Mouse (Mus musculus) neural tube, embryonic 11.5 days (tissue): ENCODE data around the gene Ech1. TPM values are rescaled to one million over a fixed set of nuclear protein-coding genes. Genes with fewer than 3 reads are reported as not detected.

Source experiments
- ATAC-seq: fragments of 200-750 bp; cut with Nextera tagmentation; 2 replicates; pipeline ENCODE4 v1.8.0; 2017; ENCODE audit warnings: moderate number of reproducible peaks, mild to moderate bottlenecking, moderate TSS enrichment, moderate library complexity; ENCODE audit not compliant: insufficient read depth, low FRiP score, low TSS enrichment
- DNase-seq: peaks from one replicate; pipeline ENCODE4 v3.0.0-alpha.2; 2015; ENCODE audit warnings: low spot score
- H3K27ac ChIP-seq: fragments of 300-500 bp; sonication (generic); 2 replicates; pipeline ENCODE4 v1.5.1; 2014; ENCODE audit warnings: low read depth, mild to moderate bottlenecking, low read length
- H3K27me3 ChIP-seq: fragments of 300-500 bp; sonication (generic); 2 replicates; pipeline ENCODE4 v1.6.1; 2014; ENCODE audit warnings: mild to moderate bottlenecking, low read length, mixed read lengths; ENCODE audit not compliant: control insufficient read depth, insufficient read depth
- H3K36me3 ChIP-seq: fragments of 300-500 bp; sonication (generic); 2 replicates; pipeline ENCODE4 v1.6.1; 2014; ENCODE audit warnings: mild to moderate bottlenecking, low read length, moderate library complexity, mixed read lengths; ENCODE audit not compliant: control insufficient read depth, insufficient read depth
- H3K4me1 ChIP-seq: fragments of 300-500 bp; sonication (generic); 2 replicates; pipeline ENCODE4 v1.6.1; 2014; ENCODE audit warnings: low read length, mixed read lengths; ENCODE audit not compliant: control insufficient read depth, insufficient read depth
- H3K4me2 ChIP-seq: fragments of 300-500 bp; sonication (generic); 2 replicates; pipeline ENCODE4 v1.6.1; 2014; ENCODE audit warnings: low read depth, mild to moderate bottlenecking, moderate library complexity
- H3K4me3 ChIP-seq: fragments of 300-500 bp; sonication (generic); 2 replicates; pipeline ENCODE4 v1.5.1; 2014; ENCODE audit warnings: low read depth, low read length
- H3K9ac ChIP-seq: fragments of 300-500 bp; sonication (generic); 2 replicates; pipeline ENCODE4 v1.6.1; 2014; ENCODE audit warnings: mild to moderate bottlenecking, low read length
- H3K9me3 ChIP-seq: fragments of 300-500 bp; sonication (generic); 2 replicates; pipeline ENCODE4 v1.6.1; 2016; ENCODE audit warnings: low read length; ENCODE audit not compliant: control insufficient read depth
- WGBS: fragments of 180-500 bp; shearing (Covaris S2); extraction: QIAGEN DNeasy Blood & Tissue Kit; methylation state at CpG from one replicate; pipeline ENCODE4 v1.1.7; 2014; 5-methylcytosine and 5-hydroxymethylcytosine counted together
- polyA plus RNA-seq: library from polyadenylated mRNA; unstranded; fragments of >200 nt; fragmentation: Nextera tagmentation; extraction: Ambion mirVana; gene quantifications from 2 replicates; pipeline ENCODE4 v1.2.1, GENCODE M21; 2014

Ech1 gene
- polyA plus RNA-seq, 1 experiment from 2014 or later: 88.7 TPM

DNA sequence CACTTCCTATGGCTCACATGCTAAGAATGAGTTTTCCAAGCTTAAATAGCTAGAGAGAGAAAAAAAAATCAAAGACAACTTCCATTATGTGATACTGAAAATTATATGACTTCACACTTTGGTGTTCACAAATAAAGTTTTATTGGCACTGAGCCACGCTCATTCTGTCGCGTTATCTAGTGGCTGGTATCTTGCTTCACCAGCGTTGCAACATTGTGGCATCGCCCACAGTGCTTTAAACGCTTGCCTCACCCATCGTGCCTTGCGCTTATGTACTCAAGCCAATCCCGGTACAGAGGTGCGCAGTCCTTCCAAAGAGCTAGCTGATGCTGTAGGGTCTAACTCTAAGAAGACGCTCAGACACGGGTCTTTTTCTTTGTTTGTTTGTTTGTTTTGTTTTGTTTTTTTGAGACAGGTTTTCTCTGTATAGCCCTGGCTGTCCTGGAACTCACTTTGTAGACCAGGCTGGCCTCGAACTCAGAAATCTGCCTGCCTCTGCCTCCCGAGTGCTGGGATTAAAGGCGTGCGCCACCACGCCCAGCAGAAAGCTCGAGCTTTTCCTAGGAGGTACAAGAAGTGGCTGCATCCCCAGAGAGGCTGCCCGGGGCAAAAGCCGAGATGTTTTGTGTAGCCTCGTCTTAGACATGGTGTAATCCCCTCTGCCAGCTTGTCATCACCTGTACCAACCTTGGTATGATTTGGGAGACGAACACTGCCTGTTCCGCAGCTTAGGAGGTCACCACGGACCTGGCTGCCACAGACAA lies 46.1 kb downstream of the Ech1 start:
- Histone ChIP-seq H3K9me3 (no peaks in the 10 kb centered on the region), H3K36me3 (no peaks in the 10 kb centered on the region), H3K4me3 (no peak overlapping the region), H3K4me2 (no peak overlapping the region), H3K9ac (no peak overlapping the region), H3K27me3 (no peaks in the 10 kb centered on the region), H3K4me1 (no peaks in the 10 kb centered on the region), H3K27ac (no peak overlapping the region)
- ATAC-seq (no peak), DNase-seq (no peak)
- 91% methylated on average over 24 of the region's 24 CpGs for WGBS

DNA sequence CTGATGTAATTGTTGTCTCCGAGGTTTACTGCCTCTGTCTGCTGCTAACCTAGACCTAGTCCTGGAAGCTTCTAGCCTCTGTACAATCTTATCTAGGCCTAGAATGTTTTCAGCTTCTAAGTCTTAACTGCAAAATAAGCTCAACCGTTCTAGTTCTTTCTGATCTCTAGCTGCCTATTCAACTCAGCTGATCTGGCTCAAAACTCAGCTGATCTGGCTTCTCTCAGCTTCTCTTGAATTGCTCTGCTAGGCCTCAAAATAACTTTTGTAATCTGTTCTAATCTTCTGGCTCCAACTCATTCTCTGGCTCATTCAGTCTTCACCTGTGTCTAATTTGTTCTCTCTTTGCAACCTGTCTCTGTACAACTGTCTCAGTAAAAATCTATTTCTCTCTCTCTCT lies 49.5 kb downstream of the Ech1 start:
- no peak for DNase-seq
- Histone ChIP-seq H3K4me1 (no peaks in the 10 kb centered on the region), H3K9me3 (no peaks in the 10 kb centered on the region), H3K36me3 (no peaks in the 10 kb centered on the region), H3K9ac (no peak overlapping the region), H3K4me3 (no peak overlapping the region), H3K27ac (no peak overlapping the region), H3K4me2 (no peak overlapping the region), H3K27me3 (no peaks in the 10 kb centered on the region)
- ATAC-seq: no peak
- 65% methylated on average over 2 of the region's 2 CpGs for WGBS

DNA sequence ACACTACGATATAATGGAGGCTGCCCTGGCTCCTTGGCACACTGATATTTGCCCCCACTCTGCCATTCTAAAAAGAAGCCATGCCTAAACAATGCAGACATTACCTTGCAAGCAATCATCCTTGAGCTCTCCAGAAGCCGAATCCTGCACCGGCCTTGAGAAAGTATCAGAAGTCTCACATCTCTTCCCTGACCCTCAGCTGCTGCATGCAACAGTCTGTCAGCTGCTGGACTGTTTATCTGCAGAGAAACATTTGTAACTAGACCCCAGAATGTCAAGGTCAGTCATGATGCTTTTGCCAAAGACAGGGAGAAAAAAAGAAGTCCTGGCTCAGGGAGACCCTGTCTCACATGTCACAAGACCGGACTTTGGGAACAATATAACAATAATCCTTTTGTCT lies 51.1 kb downstream of the Ech1 start:
- H3K36me3 ChIP-seq: no peaks in the 10 kb centered on the region
- H3K9ac ChIP-seq: no peak overlapping the region
- no peak for DNase-seq
- no peaks in the 10 kb centered on the region for H3K4me1 ChIP-seq
- ATAC-seq: no peak
- 78% methylated on average over 4 of the region's 4 CpGs for WGBS
- H3K27me3 ChIP-seq: no peaks in the 10 kb centered on the region
- no peak overlapping the region for H3K27ac ChIP-seq
- no peak overlapping the region for H3K4me3 ChIP-seq
- no peaks in the 10 kb centered on the region for H3K9me3 ChIP-seq
- H3K4me2 ChIP-seq: no peak overlapping the region

DNA sequence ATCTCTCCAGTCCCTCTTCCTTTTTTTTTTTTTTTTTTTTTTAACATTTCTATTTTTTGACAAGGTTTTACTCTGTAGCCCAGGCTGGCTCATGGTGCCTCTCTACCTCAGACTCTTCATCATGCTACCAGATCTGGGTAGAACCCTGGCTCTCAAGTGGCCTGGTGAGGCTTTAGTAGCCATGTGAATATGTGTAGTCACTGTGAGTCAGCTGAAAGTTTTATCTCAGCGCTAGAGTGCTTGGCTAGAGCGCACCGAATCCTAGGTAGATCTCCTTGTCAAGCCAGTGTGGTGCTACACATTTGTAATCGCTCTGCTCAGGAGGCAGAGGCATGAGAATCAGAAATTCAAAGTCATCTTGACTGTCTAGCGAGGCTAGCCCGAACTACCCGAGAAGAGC lies 52.1 kb downstream of the Ech1 start:
- 88% methylated on average over 7 of the region's 7 CpGs for WGBS

DNA sequence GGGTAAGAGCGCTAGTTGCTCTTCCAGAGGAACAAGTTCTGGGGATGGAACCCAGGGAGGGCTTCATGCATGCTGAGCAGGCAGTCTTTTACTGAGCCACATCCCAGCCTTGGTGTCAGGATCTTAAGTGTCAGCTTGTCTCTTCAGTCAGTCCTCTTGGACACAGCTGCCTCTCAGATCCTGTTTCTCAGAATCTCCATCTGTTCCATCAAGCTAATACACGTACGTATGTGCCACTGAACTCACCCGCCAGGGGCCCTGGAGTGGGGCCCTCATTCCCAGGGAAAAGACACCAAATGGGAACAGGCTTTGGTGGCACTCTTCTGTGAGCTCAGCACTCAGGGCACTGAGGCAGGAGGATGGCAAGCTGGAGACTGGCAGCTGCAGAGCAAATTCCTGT lies 52.8 kb downstream of the Ech1 start:
- no peak overlapping the region for H3K4me3 ChIP-seq
- no peak overlapping the region for H3K27ac ChIP-seq
- WGBS: 81% methylated on average over 4 of the region's 4 CpGs
- H3K9ac ChIP-seq: no peak overlapping the region
- DNase-seq: no peak
- H3K4me2 ChIP-seq: no peak overlapping the region
- no peaks in the 10 kb centered on the region for H3K4me1 ChIP-seq
- H3K9me3 ChIP-seq: no peaks in the 10 kb centered on the region
- H3K36me3 ChIP-seq: no peaks in the 10 kb centered on the region
- no peak for ATAC-seq
- no peaks in the 10 kb centered on the region for H3K27me3 ChIP-seq

More for the DNA sequence above, 52.1 kb downstream of the Ech1 start:
- DNase-seq (no peak), ATAC-seq (no peak)
- Histone ChIP-seq H3K4me1 (no peaks in the 10 kb centered on the region), H3K27ac (no peak overlapping the region), H3K9ac (no peak overlapping the region), H3K9me3 (no peaks in the 10 kb centered on the region), H3K27me3 (no peaks in the 10 kb centered on the region), H3K36me3 (no peaks in the 10 kb centered on the region), H3K4me2 (no peak overlapping the region), H3K4me3 (no peak overlapping the region)

DNA sequence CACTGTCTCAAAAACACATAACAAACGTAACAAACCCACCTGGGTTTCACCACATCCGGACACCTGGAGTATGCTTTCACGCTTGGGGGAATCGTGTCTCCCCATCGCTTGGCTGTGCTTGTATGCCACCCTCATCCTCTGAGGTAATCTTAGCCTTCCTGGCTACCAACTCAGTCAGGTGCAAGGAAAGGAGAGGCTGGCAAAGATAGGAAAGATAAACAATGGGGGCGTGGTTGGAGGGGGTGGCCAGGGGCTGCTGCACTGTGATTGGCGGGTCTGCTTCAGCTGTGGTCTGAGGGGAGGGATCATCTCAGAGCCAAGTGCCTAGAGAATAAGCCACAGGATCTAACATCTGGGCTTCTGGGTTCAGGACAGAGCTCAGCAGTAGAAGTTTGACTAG lies 54.6 kb downstream of the Ech1 start:
- Histone ChIP-seq H3K4me1 (no peaks in the 10 kb centered on the region), H3K4me3 (no peak overlapping the region), H3K27ac (no peak overlapping the region), H3K9ac (no peak overlapping the region), H3K27me3 (no peaks in the 10 kb centered on the region), H3K4me2 (no peak overlapping the region), H3K36me3 (no peaks in the 10 kb centered on the region), H3K9me3 (no peaks in the 10 kb centered on the region)
- WGBS: 69% methylated on average over 7 of the region's 7 CpGs
- no peak for DNase-seq
- ATAC-seq: no peak

DNA sequence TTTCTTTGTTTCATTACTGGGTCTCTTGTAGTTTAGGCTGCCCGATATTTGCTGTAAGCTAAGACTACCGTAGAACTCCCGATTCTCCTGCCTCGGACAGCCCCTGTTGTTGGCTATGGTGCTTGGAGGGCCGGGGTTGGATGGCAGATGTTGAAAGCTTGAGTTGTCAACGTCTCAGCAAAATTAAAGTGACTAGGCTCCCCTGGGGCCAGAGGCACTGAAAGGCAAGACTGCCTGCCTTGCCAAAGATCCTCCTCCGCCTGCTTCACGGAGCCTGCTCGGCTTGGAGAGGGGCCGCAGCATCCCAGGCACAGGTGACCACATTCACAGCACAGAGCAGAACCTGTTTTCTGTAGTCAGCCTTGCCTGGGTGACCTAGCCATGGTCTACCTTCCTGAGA lies 55.5 kb downstream of the Ech1 start:
- H3K4me2 ChIP-seq: no peak overlapping the region
- no peak for DNase-seq
- WGBS: 85% methylated on average over 10 of the region's 10 CpGs

DNA sequence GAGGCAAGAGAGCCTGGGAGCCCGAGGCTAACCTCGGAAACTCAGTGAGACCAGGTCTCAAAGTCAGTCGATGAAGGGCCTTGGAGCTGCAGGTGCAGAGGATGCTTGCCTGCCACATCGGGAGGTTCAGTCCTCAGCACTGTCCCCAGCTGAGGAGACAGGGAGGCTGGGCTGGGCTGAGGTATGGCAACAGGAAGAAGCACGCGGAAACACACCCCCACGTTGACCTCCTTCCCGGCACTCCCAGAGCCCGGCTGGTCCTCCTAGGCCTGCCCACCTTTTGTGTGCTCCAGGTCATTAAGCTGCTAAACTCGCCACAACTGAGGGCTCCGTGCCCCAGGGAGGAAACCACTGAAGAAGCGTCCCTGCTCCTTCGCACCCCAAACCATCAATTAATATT lies 56.2 kb downstream of the Ech1 start, which contains the start of gene Capn12:
Gene Capn12 (plus strand): TSS at position 224 of the 400 bp plus-strand sequence.
- DNase-seq (no peak), ATAC-seq (no peak)
- Histone ChIP-seq H3K27me3 (no peaks in the 10 kb centered on the region), H3K4me1 (no peaks in the 10 kb centered on the region), H3K36me3 (no peaks in the 10 kb centered on the region), H3K4me2 (no peak within 1 kb of the TSS), H3K27ac (no peak within 1 kb of the TSS), H3K9me3 (no peaks in the 10 kb centered on the region), H3K9ac (no peak within 1 kb of the TSS), H3K4me3 (no peak within 1 kb of the TSS)
- 31% methylated on average over 13 of the region's 13 CpGs for WGBS

More for the DNA sequence above, 55.5 kb downstream of the Ech1 start:
- ATAC-seq: no peak
- Histone ChIP-seq H3K36me3 (no peaks in the 10 kb centered on the region), H3K27me3 (no peaks in the 10 kb centered on the region), H3K27ac (no peak overlapping the region), H3K9me3 (no peaks in the 10 kb centered on the region), H3K4me1 (no peaks in the 10 kb centered on the region), H3K9ac (no peak overlapping the region), H3K4me3 (no peak overlapping the region)
